Mouse (Mus musculus) lung, adult 2 months (tissue): Measurements from ENCODE around the gene A030003K21Rik. TPM values are rescaled to one million over a fixed set of nuclear protein-coding genes. Genes with fewer than 3 reads are reported as not detected.
"Not testable (repeated sequence)": the region's sequence is repeated elsewhere in the genome, so short reads cannot be mapped to it uniquely, and the experiment has no call there.

Experiments used
- DNase-seq: peaks from one replicate; pipeline ENCODE4 v3.0.0; 2022
- H3K4me1 ChIP-seq: fragments of 200-500 bp; 2 replicates; pipeline ENCODE4 v1.6.1; 2011; ENCODE audit warnings: low read length; ENCODE audit not compliant: control insufficient read depth, insufficient read depth
- H3K4me3 ChIP-seq: fragments of 200-500 bp; replicated peaks from 2 replicates; pipeline ENCODE3; 2011; ENCODE audit warnings: low read depth, mild to moderate bottlenecking, control low read depth, low read length; ENCODE audit errors: extremely low read depth
- CTCF ChIP-seq: fragments of 200-500 bp; IDR thresholded peaks from 2 replicates; pipeline ENCODE4 v1.5.1; 2011; ENCODE audit warnings: mild to moderate bottlenecking, low read length, control low read depth; ENCODE audit not compliant: insufficient read depth
- POLR2A ChIP-seq: fragments of 200-500 bp; IDR thresholded peaks from 2 replicates; pipeline ENCODE4 v1.6.1; 2011; ENCODE audit warnings: low read depth, mild to moderate bottlenecking, control low read depth, low read length, borderline replicate concordance; ENCODE audit errors: extremely low read depth
- WGBS: fragments of 180-500 bp; shearing (Covaris S2); methylation state at CpG from one replicate; pipeline ENCODE4 v1.1.7; 2018; 5-methylcytosine and 5-hydroxymethylcytosine counted together
- polyA plus RNA-seq: library from polyadenylated mRNA; depleted of rRNA; stranded (reverse); fragments of >200 nt; gene quantifications from 2 replicates; pipeline ENCODE4 v1.2.3, GENCODE M21; 2012

Gene A030003K21Rik
- polyA plus RNA-seq, 1 experiment = not detected

- no peak for DNase-seq
- 64% methylated on average over 1 of the region's 1 CpGs for WGBS
- H3K4me1 ChIP-seq = peaks cover 20% of the 10 kb centered on the region
- H3K4me3 ChIP-seq = no peak overlapping the region
- TF ChIP-seq POLR2A (no peak), CTCF (no peak)
Measured at GRCm38 (mm10) chr1:82973244-82973643, 30.1 kb upstream of the A030003K21Rik start.

GRCm38 (mm10) chr1:82972046-82972445 lies 28.9 kb upstream of the A030003K21Rik start:
- Histone ChIP-seq H3K4me3 (no peak overlapping the region), H3K4me1 (peaks cover 20% of the 10 kb centered on the region)
- DNase-seq = no peak
- TF ChIP-seq POLR2A (no peak), CTCF (no peak)
- WGBS = 17% methylated on average over 4 of the region's 4 CpGs

- no peak for DNase-seq
- WGBS = 75% methylated on average over 3 of the region's 3 CpGs
- no peaks in the 10 kb centered on the region for H3K4me1 ChIP-seq
- TF ChIP-seq POLR2A = no peak
- TF ChIP-seq CTCF = no peak
- no peak overlapping the region for H3K4me3 ChIP-seq
Measured at GRCm38 (mm10) chr1:82966413-82966812, 23.2 kb upstream of the A030003K21Rik start.

- WGBS = 77% methylated on average over 8 of the region's 11 CpGs
- TF ChIP-seq CTCF = no peak
- TF ChIP-seq POLR2A = no peak
- Histone ChIP-seq H3K4me3 (no peak within 1 kb of the TSS), H3K4me1 (no peaks in the 10 kb centered on the region)
- no peak for DNase-seq
Measured at GRCm38 (mm10) chr1:82959870-82960385, 16.7 kb upstream of the A030003K21Rik start, which contains the start of gene Gm47955. Gm47955 (plus strand) TSS chr1:82960286.

GRCm38 (mm10) chr1:82955913-82956312 lies 12.7 kb upstream of the A030003K21Rik start, which contains the start of gene Gm7544:
Gm7544 (minus strand) TSS chr1:82956013.
- DNase-seq, H3K4me1 ChIP-seq: not testable (repeated sequence)

GRCm38 (mm10) chr1:82948601-82949000 lies 5.4 kb upstream of the A030003K21Rik start:
- Histone ChIP-seq H3K4me3 (no peak overlapping the region), H3K4me1 (no peaks in the 10 kb centered on the region)
- 92% methylated on average over 2 of the region's 2 CpGs for WGBS
- TF ChIP-seq POLR2A = no peak
- no peak for TF ChIP-seq CTCF
- no peak for DNase-seq

More at GRCm38 (mm10) chr1:82955913-82956312, 12.7 kb upstream of the A030003K21Rik start, which contains the start of gene Gm7544:
- H3K4me3 ChIP-seq = not testable (repeated sequence)

GRCm38 (mm10) chr1:82946029-82946428 lies 2.8 kb upstream of the A030003K21Rik start:
- WGBS = 90% methylated on average over 2 of the region's 2 CpGs
- DNase-seq, H3K4me3 ChIP-seq, H3K4me1 ChIP-seq: not testable (repeated sequence)

GRCm38 (mm10) chr1:82942505-82942904 lies 683 bp downstream of the A030003K21Rik start:
- 53% methylated on average over 2 of the region's 2 CpGs for WGBS
- H3K4me1 ChIP-seq, H3K4me3 ChIP-seq, DNase-seq: not testable (repeated sequence)

GRCm38 (mm10) chr1:82938666-82939065 lies 4.5 kb downstream of the A030003K21Rik start:
- no peak for TF ChIP-seq POLR2A
- TF ChIP-seq CTCF = no peak
- no peak for DNase-seq
- Histone ChIP-seq H3K4me1 (no peaks in the 10 kb centered on the region), H3K4me3 (no peak overlapping the region)
- 95% methylated on average over 5 of the region's 5 CpGs for WGBS

- H3K4me3 ChIP-seq, H3K4me1 ChIP-seq, DNase-seq: not testable (repeated sequence)
- WGBS = no CpG with 5 or more reads among the region's 6 CpGs
Measured at GRCm38 (mm10) chr1:82931326-82931725, 11.9 kb downstream of the A030003K21Rik start, which contains the start of gene Gm6217. Gm6217 (minus strand) TSS chr1:82931399.

- H3K4me1 ChIP-seq, DNase-seq, H3K4me3 ChIP-seq: not testable (repeated sequence)
- 73% methylated on average over 3 of the region's 3 CpGs for WGBS
Measured at GRCm38 (mm10) chr1:82930558-82930957, 12.6 kb downstream of the A030003K21Rik start.
